Mouse (Mus musculus) cerebellum, postnatal 4 days (tissue): ENCODE data around the gene Srsf9.
A peak's percentile ranks its signal among the peaks of the same experiment; 100 is the strongest.
"Not testable (repeated sequence)": the region's sequence is repeated elsewhere in the genome, so short reads cannot be mapped to it uniquely, and the experiment has no call there.

Experiments used
- DNase-seq, 2 experiments: peaks; one replicate each; pipeline ENCODE4 v3.0.0; 2022; ENCODE audit warnings: low spot score in 2 of 2, mixed read lengths in 1 of 2

The Srsf9 gene

GRCm38 (mm10) chr5:115364782-115365181, 37.8 kb downstream of the Srsf9 start:
- DNase-seq, result no peak

- no peak for DNase-seq
These were observed 44.8 kb downstream of the Srsf9 start for GRCm38 (mm10) chr5:115371736-115372135.

- DNase-seq, result peak in 1 of 2 experiments; percentile 10
These were observed 46.6 kb downstream of the Srsf9 start for GRCm38 (mm10) chr5:115373441-115374203.

GRCm38 (mm10) chr5:115374204-115374820, 47.3 kb downstream of the Srsf9 start:
- no peak for DNase-seq

GRCm38 (mm10) chr5:115375436-115375835, 48.5 kb downstream of the Srsf9 start:
- no peak for DNase-seq

- DNase-seq, result not testable (repeated sequence)
These were observed 51.9 kb downstream of the Srsf9 start for GRCm38 (mm10) chr5:115378882-115379281.
